Mouse (Mus musculus) kidney, postnatal 14 days (tissue): ENCODE measurements around the gene Nsmce3.

Experiments
- DNase-seq: peaks from one replicate; pipeline ENCODE4 v3.0.0; 2022; ENCODE audit warnings: mixed read lengths

The Nsmce3 gene

GRCm38 (mm10) chr7:64856526-64857082, 16.2 kb downstream of the Nsmce3 start:
- DNase-seq: no peak

- DNase-seq: no peak
Measured at GRCm38 (mm10) chr7:64855976-64856375, 16.8 kb downstream of the Nsmce3 start.

GRCm38 (mm10) chr7:64855389-64855927, 17.3 kb downstream of the Nsmce3 start:
- DNase-seq: no peak

- peak; percentile 43 for DNase-seq
Measured at GRCm38 (mm10) chr7:64850791-64851190, 22.0 kb downstream of the Nsmce3 start.

GRCm38 (mm10) chr7:64847366-64847899, 25.4 kb downstream of the Nsmce3 start:
- no peak for DNase-seq

- DNase-seq: no peak
Measured at GRCm38 (mm10) chr7:64846061-64846460, 26.7 kb downstream of the Nsmce3 start.

- no peak for DNase-seq
Measured at GRCm38 (mm10) chr7:64840946-64841659, 31.7 kb downstream of the Nsmce3 start.

GRCm38 (mm10) chr7:64840576-64840895, 32.3 kb downstream of the Nsmce3 start:
- no peak for DNase-seq

- DNase-seq: peak; percentile 52
Measured at GRCm38 (mm10) chr7:64839801-64840575, 32.8 kb downstream of the Nsmce3 start.

GRCm38 (mm10) chr7:64839281-64839680, 33.5 kb downstream of the Nsmce3 start:
- DNase-seq: no peak

- DNase-seq: no peak
Measured at GRCm38 (mm10) chr7:64830214-64830995, 42.4 kb downstream of the Nsmce3 start.

- no peak for DNase-seq
Measured at GRCm38 (mm10) chr7:64821081-64821480, 51.7 kb downstream of the Nsmce3 start.

GRCm38 (mm10) chr7:64819683-64820082, 53.1 kb downstream of the Nsmce3 start:
- no peak for DNase-seq
